Mouse (Mus musculus) adrenal gland, postnatal 0 days (tissue): Measurements from ENCODE around the gene Epha2. TPM values are rescaled to one million over a fixed set of nuclear protein-coding genes. Genes with fewer than 3 reads are reported as not detected.

Experiments used
- microRNA-seq: library from miRNA; unstranded; fragments of <30 nt; microRNA quantifications from one replicate; pipeline ENCODE4, GENCODE M21; 2016; ENCODE audit warnings: borderline replicate concordance; ENCODE audit not compliant: insufficient number of aligned reads
- polyA plus RNA-seq: library from polyadenylated mRNA; unstranded; fragments of >200 nt; fragmentation: Nextera tagmentation; extraction: Ambion mirVana; gene quantifications from 2 replicates; pipeline ENCODE4 v1.2.1, GENCODE M21; 2015

Epha2 gene
- polyA plus RNA-seq, result 2.6 and 4.0 TPM in 2 replicates

GRCm38 (mm10) chr4:141301116-141301553 lies at the start of gene Epha2:
Epha2 (plus strand) TSS chr4:141301240.

GRCm38 (mm10) chr4:141367997-141368791 lies 67.2 kb downstream of the Epha2 start, which contains the start of gene Fam131c:
Fam131c (plus strand) TSS chr4:141368220.

Small RNA genes within 50 kb of the gene (microRNA-seq; reads per million reads assigned to microRNA genes)
- not detected for gene Gm25690

Other genes with a start within 250 kb of the Epha2 start
- gene Crocc, start 240.7 kb upstream of the Epha2 start, polyA plus RNA-seq, result 2.3 and 2.8 TPM in 2 replicates
- gene Necap2, start 222.9 kb upstream of the Epha2 start, polyA plus RNA-seq, result 61.4 and 79.4 TPM in 2 replicates
- gene Spata21, start 212.9 kb upstream of the Epha2 start, polyA plus RNA-seq, result 0.14 and 0.22 TPM in 2 replicates
- gene Szrd1, start 161.5 kb upstream of the Epha2 start, polyA plus RNA-seq, result 19.4 and 21.3 TPM in 2 replicates
- gene Fbxo42, start 153.3 kb upstream of the Epha2 start, polyA plus RNA-seq, result 12.9 and 13.8 TPM in 2 replicates
- gene Rsg1, start 87.3 kb upstream of the Epha2 start, polyA plus RNA-seq, result 2.3 and 2.6 TPM in 2 replicates
- 8.5 and 11.6 TPM in 2 replicates for gene Arhgef19, start 61.7 kb upstream of the Epha2 start, polyA plus RNA-seq
- 1.2 and 1.5 TPM in 2 replicates for gene Fam131c, start 67.0 kb downstream of the Epha2 start, polyA plus RNA-seq
- gene Clcnka, start 97.5 kb downstream of the Epha2 start, polyA plus RNA-seq, result 0.25 and 0.47 TPM in 2 replicates
- gene Clcnkb, start 114.8 kb downstream of the Epha2 start, polyA plus RNA-seq, result 0.29 and 0.30 TPM in 2 replicates
- 0.85 and 2.6 TPM in 2 replicates for gene Hspb7, start 119.5 kb downstream of the Epha2 start, polyA plus RNA-seq
- not detected in 2 replicates for gene Srarp, start 134.9 kb downstream of the Epha2 start, polyA plus RNA-seq
- 13.8 and 16.4 TPM in 2 replicates for gene Zbtb17, start 143.4 kb downstream of the Epha2 start, polyA plus RNA-seq
- gene Spen, start 237.4 kb downstream of the Epha2 start, polyA plus RNA-seq, result 4.6 and 6.5 TPM in 2 replicates